Mouse (Mus musculus) liver, embryonic 18 days (tissue): ENCODE results near the gene Dennd4a. TPM values are rescaled to one million over a fixed set of nuclear protein-coding genes. Genes with fewer than 3 reads are reported as not detected.

Experiments used
- polyA plus RNA-seq: library from polyadenylated mRNA; depleted of rRNA; stranded (reverse); fragments of >200 nt; gene quantifications from 2 replicates; pipeline ENCODE4 v1.2.3, GENCODE M21; 2012; rRNA removed

The Dennd4a gene
- 25.2 and 30.2 TPM in 2 replicates for polyA plus RNA-seq

GRCm38 (mm10) chr9:64810822-64811537, at the start of gene Dennd4a:
Gene Dennd4a, plus strand, starts transcription at chr9:64811340.

GRCm38 (mm10) chr9:64951161-64951657, 140.1 kb downstream of the Dennd4a start, which contains the start of gene Slc24a1:
Gene Slc24a1, minus strand, starts transcription at chr9:64951607.

GRCm38 (mm10) chr9:64960117-64960977, 149.2 kb downstream of the Dennd4a start, which contains the start of gene Ints14:
Gene Ints14, plus strand, starts transcription at chr9:64960905.

Other genes starting within 250 kb of the Dennd4a start
- gene Rab11a, start 73.6 kb upstream of the Dennd4a start, polyA plus RNA-seq = 110 and 121 TPM in 2 replicates
- gene Slc24a1, start 140.3 kb downstream of the Dennd4a start, polyA plus RNA-seq = 0.03 and 0.10 TPM in 2 replicates
- gene Ints14, start 149.6 kb downstream of the Dennd4a start, polyA plus RNA-seq = 10.0 and 10.8 TPM in 2 replicates
- gene Hacd3, start 210.4 kb downstream of the Dennd4a start, polyA plus RNA-seq = 70.8 and 74.6 TPM in 2 replicates
- gene Dpp8, start 221.1 kb downstream of the Dennd4a start, polyA plus RNA-seq = 16.5 and 17.9 TPM in 2 replicates